Mouse (Mus musculus) layer of hippocampus, adult 9-10 months (tissue): ENCODE data around the gene Cyp2w1.

Experiments used
- DNase-seq: peaks from one replicate; pipeline ENCODE4 v3.0.0; 2022; ENCODE audit warnings: low spot score

The Cyp2w1 gene

DNA sequence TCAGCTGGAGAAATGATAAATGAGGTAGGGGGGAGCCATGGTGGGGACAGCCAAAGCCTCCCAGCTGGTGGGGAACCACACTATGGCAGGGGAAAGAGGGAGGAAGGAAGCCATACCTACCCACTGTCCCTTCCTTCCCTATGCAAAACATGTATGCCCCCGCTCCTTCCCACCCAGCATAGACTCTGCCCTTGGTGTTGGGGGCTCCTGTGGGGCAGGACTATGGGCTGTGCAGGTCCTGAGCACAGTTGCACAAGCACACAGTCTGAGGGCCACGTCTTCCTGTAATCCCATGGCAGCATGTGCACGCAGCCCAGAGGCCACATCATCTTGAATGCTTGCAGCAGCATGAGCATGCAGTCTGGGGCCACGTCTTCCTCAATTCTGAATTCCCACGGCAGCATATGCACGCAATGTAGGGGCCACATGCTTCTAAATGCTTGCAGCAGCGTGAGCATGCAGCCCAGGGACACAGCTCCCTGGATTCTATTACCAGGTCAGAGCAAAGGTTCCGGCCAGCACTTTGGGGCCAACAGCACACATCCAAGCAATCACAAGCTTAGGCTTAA is 51.4 kb downstream of the Cyp2w1 start:
- no peak for DNase-seq

DNA sequence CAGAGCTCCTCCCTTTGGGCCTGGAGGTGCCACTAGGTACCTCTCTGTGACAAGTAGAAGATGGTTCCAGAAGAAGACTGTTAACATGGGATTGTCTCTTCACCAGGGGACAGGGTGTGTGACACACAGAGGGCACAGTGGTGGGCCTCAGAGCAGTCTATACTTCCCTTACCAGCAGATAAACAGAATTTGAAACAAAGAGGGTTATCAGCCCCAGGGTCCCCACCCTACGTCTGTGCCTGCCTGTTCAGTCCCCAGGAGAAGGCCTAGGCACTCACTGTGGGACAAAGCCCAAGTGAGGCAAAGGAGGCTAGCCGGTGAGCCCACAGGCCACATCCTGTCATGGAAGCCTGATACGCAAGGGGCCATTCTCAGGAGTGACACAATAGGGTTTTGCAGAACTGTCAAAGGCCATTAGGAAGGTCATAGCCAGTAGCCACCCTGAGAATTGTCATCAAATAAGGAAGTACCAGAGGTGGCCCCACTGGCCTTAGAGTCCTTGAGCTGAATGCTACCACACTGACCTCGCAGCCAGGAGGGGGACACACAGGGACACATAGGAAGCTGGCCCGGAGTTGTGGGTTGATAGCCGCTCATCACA is 52.5 kb downstream of the Cyp2w1 start, which contains the start of gene C130050O18Rik:
Gene C130050O18Rik, plus strand, starts transcription at position 480 of the 601 bp plus-strand sequence.
- no peak for DNase-seq

DNA sequence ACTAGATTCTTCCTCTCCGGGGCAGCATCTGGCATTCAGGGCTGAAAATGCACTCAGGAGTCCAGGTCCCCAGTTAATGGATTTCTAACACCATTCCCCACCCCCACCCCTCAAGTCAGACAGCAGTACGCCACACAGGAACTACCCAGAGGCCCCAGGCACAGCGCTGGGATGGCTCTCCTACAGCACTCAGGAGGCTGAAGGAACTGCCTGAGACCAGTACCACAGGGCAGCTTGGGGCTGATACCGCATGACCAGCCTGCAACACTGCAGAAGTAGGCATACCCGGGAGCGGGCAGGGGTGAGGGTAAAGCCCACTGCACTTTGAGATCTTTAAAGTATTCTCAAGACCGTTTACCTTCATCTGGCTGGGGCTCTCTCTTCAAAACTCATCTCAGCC is 53.1 kb downstream of the Cyp2w1 start:
- DNase-seq: no peak

GRCm38 (mm10) chr5:139405953-139406352 is 53.5 kb downstream of the Cyp2w1 start:
- DNase-seq: no peak
